Mouse (Mus musculus): ENCODE measurements around the gene D17H6S53E. TPM values are rescaled to one million over a fixed set of nuclear protein-coding genes. Genes with fewer than 3 reads are reported as not detected.

Gene D17H6S53E
- polyA plus RNA-seq, 1 experiment: 4.3 TPM

DNA sequence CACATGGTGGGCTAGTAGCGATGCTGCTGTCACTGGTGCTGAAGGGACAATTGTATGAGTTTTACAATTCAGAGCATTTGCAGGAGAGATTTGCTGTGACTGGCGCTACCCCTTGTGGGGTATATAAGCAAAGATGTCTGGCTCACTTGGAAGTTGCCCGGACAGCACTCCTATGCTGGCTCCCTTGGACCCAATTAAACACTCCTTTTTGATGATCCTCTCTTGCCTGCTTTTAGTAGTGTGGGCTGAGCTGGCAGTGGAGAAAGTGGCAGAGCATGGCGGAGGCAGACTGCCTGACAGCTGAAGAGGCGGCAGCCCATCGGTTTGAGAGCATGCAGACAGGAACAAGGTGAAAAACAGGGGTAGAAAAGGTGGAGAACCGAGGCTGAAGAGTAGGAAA, 41.6 kb downstream of the D17H6S53E start:
- Histone ChIP-seq H3K27me3 (ENCODE audit: control insufficient read depth, insufficient read depth, low read length, poor library complexity, severe bottlenecking) (no peaks in the 10 kb centered on the region), H3K4me3 (ENCODE audit: low read depth, low read length) (no peak overlapping the region), H3K4me1 (ENCODE audit: control insufficient read depth, insufficient read depth, low read length) (no peaks in the 10 kb centered on the region), H3K9ac (ENCODE audit: low read depth, poor library complexity, severe bottlenecking) (no peak overlapping the region), H3K9me3 (replicated peaks; ENCODE audit: control insufficient read depth, insufficient read depth, low read length, poor library complexity, severe bottlenecking) (no peaks in the 10 kb centered on the region), H3K36me3 (ENCODE audit: control insufficient read depth, insufficient read depth, low read length, poor library complexity, severe bottlenecking) (no peaks in the 10 kb centered on the region), H3K27ac (ENCODE audit: insufficient read depth, low read length) (no peak overlapping the region)
- TF ChIP-seq CTCF (IDR thresholded peaks at IDR 0.05; ENCODE audit: low read depth, low read length) (no peak), EP300 (IDR thresholded peaks at IDR 0.05; ENCODE audit: insufficient read depth, low read depth, low read length) (no peak), POLR2A (IDR thresholded peaks at IDR 0.05; ENCODE audit: insufficient read depth, low read length) (no peak)

DNA sequence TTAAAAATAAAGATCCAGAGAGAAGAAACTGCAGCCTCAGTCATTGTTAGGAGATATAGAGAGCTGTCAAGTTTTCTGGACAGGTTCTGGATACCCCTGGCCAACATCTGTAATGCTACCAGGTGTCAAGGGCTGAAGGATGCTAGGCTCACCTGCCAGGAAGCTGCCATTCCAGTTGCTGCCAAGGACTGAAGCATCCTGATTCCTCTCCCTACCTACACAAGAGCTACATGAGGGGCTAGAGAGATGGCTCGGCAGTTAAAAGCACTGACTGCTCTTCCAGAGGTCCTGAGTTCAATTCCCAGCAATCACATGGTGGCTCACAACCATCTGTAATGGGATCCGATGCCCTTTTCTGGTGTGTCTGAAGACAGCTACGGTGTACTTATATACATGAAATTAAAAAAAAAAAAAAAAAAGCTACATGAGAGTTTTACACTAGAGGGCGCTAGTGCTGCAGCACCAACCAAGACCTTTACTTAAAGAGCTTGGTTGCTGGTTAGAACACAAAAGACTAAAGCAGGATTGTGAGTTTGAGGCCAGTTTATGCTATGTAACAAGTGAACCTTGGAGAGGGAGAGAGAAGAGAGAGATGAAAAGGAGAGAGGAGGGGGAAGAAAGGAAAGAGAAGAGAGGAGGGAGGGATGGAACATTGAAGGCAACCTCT, 42.5 kb downstream of the D17H6S53E start:
- Histone ChIP-seq H3K27ac (ENCODE audit: insufficient read depth, low read length) (no peak overlapping the region), H3K4me3 (ENCODE audit: low read depth, low read length) (no peak overlapping the region), H3K36me3 (ENCODE audit: control insufficient read depth, insufficient read depth, low read length, poor library complexity, severe bottlenecking) (no peaks in the 10 kb centered on the region), H3K27me3 (ENCODE audit: control insufficient read depth, insufficient read depth, low read length, poor library complexity, severe bottlenecking) (no peaks in the 10 kb centered on the region), H3K9ac (ENCODE audit: low read depth, poor library complexity, severe bottlenecking) (no peak overlapping the region), H3K4me1 (ENCODE audit: control insufficient read depth, insufficient read depth, low read length) (no peaks in the 10 kb centered on the region), H3K9me3 (replicated peaks; ENCODE audit: control insufficient read depth, insufficient read depth, low read length, poor library complexity, severe bottlenecking) (no peaks in the 10 kb centered on the region)
- TF ChIP-seq EP300 (IDR thresholded peaks at IDR 0.05; ENCODE audit: insufficient read depth, low read depth, low read length) (no peak), POLR2A (IDR thresholded peaks at IDR 0.05; ENCODE audit: insufficient read depth, low read length) (no peak), CTCF (IDR thresholded peaks at IDR 0.05; ENCODE audit: low read depth, low read length) (no peak)

DNA sequence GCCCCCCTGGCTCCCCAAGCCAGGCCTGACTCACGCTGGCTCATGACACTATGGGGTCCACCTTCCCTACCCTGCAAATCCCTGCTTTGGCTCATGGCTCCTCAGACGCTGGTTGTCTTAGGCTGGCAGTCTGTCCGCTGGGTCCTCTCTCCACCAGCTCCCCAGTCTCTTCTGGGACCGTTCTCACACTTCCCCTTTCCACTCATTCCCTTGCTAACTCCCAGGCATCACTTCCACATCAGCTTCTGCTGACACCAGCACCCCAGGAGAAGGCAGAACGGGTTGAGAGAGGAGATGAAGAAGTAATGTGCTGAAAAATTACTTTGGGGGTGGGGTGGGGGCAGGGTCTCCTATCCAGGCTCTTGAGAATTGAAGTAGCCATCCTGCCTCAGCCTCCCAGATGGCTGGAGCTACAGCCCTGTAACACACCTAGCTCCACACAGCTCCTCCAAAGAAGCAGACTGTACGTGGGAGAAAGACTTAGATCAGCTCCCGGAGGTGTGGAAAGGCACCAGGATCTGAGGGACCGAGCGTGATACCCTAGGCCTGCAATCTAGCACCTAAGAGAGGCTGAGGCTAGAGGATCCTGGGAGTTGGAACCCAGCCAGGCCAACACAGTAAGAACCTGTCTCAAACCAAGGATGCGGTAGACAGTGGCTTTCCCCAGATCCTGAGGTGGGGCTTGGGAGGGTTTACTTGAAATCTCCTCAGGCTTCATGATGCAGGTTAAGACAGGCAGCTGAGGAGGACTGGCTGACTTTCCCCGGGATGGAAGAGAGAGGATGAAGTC, 46.5 kb downstream of the D17H6S53E start:
- Histone ChIP-seq H3K9ac (ENCODE audit: low read depth, poor library complexity, severe bottlenecking) (no peak overlapping the region), H3K27ac (ENCODE audit: insufficient read depth, low read length) (no peak overlapping the region), H3K36me3 (ENCODE audit: control insufficient read depth, insufficient read depth, low read length, poor library complexity, severe bottlenecking) (no peaks in the 10 kb centered on the region), H3K27me3 (ENCODE audit: control insufficient read depth, insufficient read depth, low read length, poor library complexity, severe bottlenecking) (no peaks in the 10 kb centered on the region), H3K9me3 (replicated peaks; ENCODE audit: control insufficient read depth, insufficient read depth, low read length, poor library complexity, severe bottlenecking) (no peaks in the 10 kb centered on the region), H3K4me1 (ENCODE audit: control insufficient read depth, insufficient read depth, low read length) (no peaks in the 10 kb centered on the region), H3K4me3 (ENCODE audit: low read depth, low read length) (no peak overlapping the region)
- no peak for TF ChIP-seq POLR2A (IDR thresholded peaks at IDR 0.05; ENCODE audit: insufficient read depth, low read length)
- TF ChIP-seq EP300 (IDR thresholded peaks at IDR 0.05; ENCODE audit: insufficient read depth, low read depth, low read length): no peak
- TF ChIP-seq CTCF (IDR thresholded peaks at IDR 0.05; ENCODE audit: low read depth, low read length): no peak

DNA sequence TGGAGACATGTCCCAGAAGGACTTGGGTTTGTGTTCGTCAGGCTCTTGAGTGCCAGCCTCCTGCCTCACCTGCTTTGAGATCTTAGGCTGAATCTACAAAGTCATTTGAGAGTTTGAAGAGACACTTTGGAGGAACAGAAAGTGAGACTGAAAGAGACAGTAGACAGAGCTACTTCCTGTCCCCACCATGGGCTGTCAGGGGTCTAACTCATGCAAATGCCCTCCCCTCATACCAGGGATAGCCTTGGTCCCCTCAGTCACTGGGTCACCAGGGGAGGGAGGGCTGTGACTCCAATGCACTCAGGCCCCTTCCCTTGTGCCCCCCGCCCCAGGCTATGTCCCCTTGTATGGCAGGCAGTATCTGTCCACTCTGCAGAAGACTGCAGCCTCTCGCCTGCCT, 47.2 kb downstream of the D17H6S53E start:
- H3K9me3 ChIP-seq (replicated peaks; ENCODE audit: control insufficient read depth, insufficient read depth, low read length, poor library complexity, severe bottlenecking): no peaks in the 10 kb centered on the region
- no peak overlapping the region for H3K9ac ChIP-seq (ENCODE audit: low read depth, poor library complexity, severe bottlenecking)
- TF ChIP-seq CTCF (IDR thresholded peaks at IDR 0.05; ENCODE audit: low read depth, low read length) (no peak), POLR2A (IDR thresholded peaks at IDR 0.05; ENCODE audit: insufficient read depth, low read length) (no peak), EP300 (IDR thresholded peaks at IDR 0.05; ENCODE audit: insufficient read depth, low read depth, low read length) (no peak)
- no peaks in the 10 kb centered on the region for H3K27me3 ChIP-seq (ENCODE audit: control insufficient read depth, insufficient read depth, low read length, poor library complexity, severe bottlenecking)
- H3K27ac ChIP-seq (ENCODE audit: insufficient read depth, low read length): no peak overlapping the region
- H3K4me3 ChIP-seq (ENCODE audit: low read depth, low read length): no peak overlapping the region
- no peaks in the 10 kb centered on the region for H3K4me1 ChIP-seq (ENCODE audit: control insufficient read depth, insufficient read depth, low read length)
- H3K36me3 ChIP-seq (ENCODE audit: control insufficient read depth, insufficient read depth, low read length, poor library complexity, severe bottlenecking): no peaks in the 10 kb centered on the region

DNA sequence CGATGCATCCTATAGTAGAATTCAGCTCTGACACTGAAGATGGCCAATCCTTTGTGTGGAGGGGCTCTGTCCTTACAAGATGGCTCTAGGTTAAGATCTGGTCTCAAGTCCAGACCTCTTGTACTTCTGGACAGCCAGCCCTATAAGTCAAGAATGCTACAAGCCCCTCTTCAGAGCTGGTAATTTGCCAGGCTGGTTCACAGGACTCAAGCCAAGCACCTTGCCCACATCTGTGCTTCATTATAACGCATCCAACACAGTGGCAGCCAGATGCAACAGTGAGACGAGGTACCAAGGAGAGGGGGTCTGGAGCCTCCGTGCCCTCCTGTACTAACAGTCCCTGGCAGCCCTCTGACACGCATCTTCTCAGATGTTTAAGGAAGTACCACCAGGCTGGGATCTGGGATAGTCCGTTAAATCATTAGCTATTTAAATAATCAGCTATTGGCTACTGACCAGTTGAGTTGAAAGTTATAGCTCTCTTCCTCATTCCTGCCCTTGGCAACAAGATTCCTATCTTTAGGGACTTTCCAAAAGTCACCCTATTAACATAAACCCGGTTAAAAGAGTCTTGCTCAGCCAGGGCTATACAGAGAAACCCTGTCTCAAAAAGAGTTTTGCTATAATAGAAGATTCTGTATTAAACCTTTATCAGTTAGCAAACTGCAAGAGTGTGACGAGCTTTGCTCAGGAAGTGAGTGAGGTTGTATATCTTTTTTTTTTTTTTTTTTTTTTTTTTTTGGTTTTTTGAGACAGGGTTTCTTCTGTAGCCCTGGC, 48.2 kb downstream of the D17H6S53E start:
- TF ChIP-seq CTCF (IDR thresholded peaks at IDR 0.05; ENCODE audit: low read depth, low read length) (no peak), POLR2A (IDR thresholded peaks at IDR 0.05; ENCODE audit: insufficient read depth, low read length) (no peak), EP300 (IDR thresholded peaks at IDR 0.05; ENCODE audit: insufficient read depth, low read depth, low read length) (no peak)
- Histone ChIP-seq H3K4me1 (ENCODE audit: control insufficient read depth, insufficient read depth, low read length) (no peaks in the 10 kb centered on the region), H3K36me3 (ENCODE audit: control insufficient read depth, insufficient read depth, low read length, poor library complexity, severe bottlenecking) (no peaks in the 10 kb centered on the region), H3K9me3 (replicated peaks; ENCODE audit: control insufficient read depth, insufficient read depth, low read length, poor library complexity, severe bottlenecking) (no peaks in the 10 kb centered on the region), H3K27me3 (ENCODE audit: control insufficient read depth, insufficient read depth, low read length, poor library complexity, severe bottlenecking) (no peaks in the 10 kb centered on the region), H3K4me3 (ENCODE audit: low read depth, low read length) (no peak overlapping the region), H3K27ac (ENCODE audit: insufficient read depth, low read length) (no peak overlapping the region), H3K9ac (ENCODE audit: low read depth, poor library complexity, severe bottlenecking) (no peak overlapping the region)
